Comparison of ENCODE assay signal across 24 mouse cellular contexts in genomic region chr8:95818211-95818610, GRCm38 (mm10). TPM values are rescaled to one million over a fixed set of nuclear protein-coding genes. Genes with fewer than 3 reads are reported as not detected.
DNase-seq lines count a peak whose midpoint lies in the region; ATAC-seq lines count a peak whose summit lies in the region.
"Had no signal": no experiment of that assay in that cellular context is flagged by ENCODE, and none has a peak within 500 bp of the region (broad histone marks: within the 10 kb centered on the region; RNA-seq: fewer than 3 reads in every experiment).

No protein-coding gene starts in this region.

- peaks cover 30% of the 10 kb centered on the region for H3K4me1 ChIP-seq in heart, embryonic 10.5 days
- peaks cover 19% of the 10 kb centered on the region for H3K4me1 ChIP-seq in heart, embryonic 16.5 days (ENCODE audit: control insufficient read depth, insufficient read depth, low read length)
- H3K4me1 ChIP-seq in limb, embryonic 10.5 days = peaks cover 6% of the 10 kb centered on the region; the same call in 1 of the 2 replicates
- H3K4me1 ChIP-seq: embryonic facial prominence, embryonic 15.5 days had no signal

- peak; percentile 70 for DNase-seq in testis, postnatal 14 days (ENCODE audit: low spot score)
- no peak for DNase-seq in testis, postnatal 10 days (ENCODE audit: low spot score)
- no peak for DNase-seq in heart, embryonic 10.5 days (ENCODE audit: low spot score)
- no peak for DNase-seq in limb, embryonic 10.5 days (ENCODE audit: low spot score)
- DNase-seq in embryo, embryonic 10.5 days (ENCODE audit: low spot score) = no peak
- DNase-seq in gastrocnemius, postnatal 4 days (ENCODE audit: low spot score in 2 of 2) = no peak
- DNase-seq: adrenal gland, postnatal 36 days; B cell, adult 2 months; cerebellum, adult 9-10 months; forebrain, postnatal 0 days; kidney, postnatal 25 days; liver, postnatal 0 days; lung, postnatal 10 days; thymus, adult 18-20 months; thymus, postnatal 4 days had no signal

- WGBS in heart, embryonic 10.5 days = 10% methylated on average over 1 of the region's 1 CpGs
- WGBS in heart, embryonic 16.5 days = 20% methylated on average over 1 of the region's 1 CpGs
- WGBS in limb, embryonic 10.5 days = 45% methylated on average over 1 of the region's 1 CpGs

- H3K4me2 ChIP-seq in heart, embryonic 16.5 days (ENCODE audit: low read depth, low read length) = peak overlapping the region; percentile 50
- H3K4me2 ChIP-seq: embryonic facial prominence, embryonic 15.5 days; limb, embryonic 12.5 days; liver, embryonic 11.5 days; midbrain, embryonic 13.5 days had no signal

- H3K9ac ChIP-seq in heart, embryonic 16.5 days (ENCODE audit: low read length) = peak overlapping the region; percentile 49
- H3K9ac ChIP-seq: embryonic facial prominence, embryonic 15.5 days; forebrain, postnatal 0 days; limb, embryonic 12.5 days; liver, postnatal 0 days; midbrain, embryonic 13.5 days had no signal

- peak overlapping the region; percentile 81 for H3K27ac ChIP-seq in heart, embryonic 10.5 days
- H3K27ac ChIP-seq in heart, embryonic 16.5 days (ENCODE audit: low read length) = peak overlapping the region; percentile 86
- no peak overlapping the region for H3K27ac ChIP-seq in limb, embryonic 10.5 days
- H3K27ac ChIP-seq: embryonic facial prominence, embryonic 15.5 days; hindbrain, postnatal 0 days; layer of hippocampus, adult 2 months; limb, embryonic 12.5 days; midbrain, embryonic 13.5 days had no signal

- H3K27me3 ChIP-seq in heart, embryonic 10.5 days (ENCODE audit: insufficient read depth, poor library complexity, severe bottlenecking) = no peaks in the 10 kb centered on the region
- no peaks in the 10 kb centered on the region for H3K27me3 ChIP-seq in heart, embryonic 16.5 days (ENCODE audit: control insufficient read depth, insufficient read depth, low read length)
- no peaks in the 10 kb centered on the region for H3K27me3 ChIP-seq in limb, embryonic 10.5 days (ENCODE audit: low read depth, poor library complexity, severe bottlenecking)
- H3K27me3 ChIP-seq: CH12.LX; embryonic facial prominence, embryonic 15.5 days; limb, embryonic 12.5 days; midbrain, embryonic 13.5 days had no signal

- no peaks in the 10 kb centered on the region for H3K9me3 ChIP-seq in heart, embryonic 10.5 days
- H3K9me3 ChIP-seq in heart, embryonic 16.5 days (replicated peaks; ENCODE audit: control insufficient read depth, low read length) = no peaks in the 10 kb centered on the region
- no peaks in the 10 kb centered on the region for H3K9me3 ChIP-seq in limb, embryonic 10.5 days (replicated peaks)
- H3K9me3 ChIP-seq: embryonic facial prominence, embryonic 15.5 days; limb, embryonic 12.5 days; midbrain, embryonic 13.5 days had no signal

- peak; percentile 89 for ATAC-seq in heart, embryonic 16.5 days (replicated peaks; ENCODE audit: extremely low read depth, insufficient read depth, low FRiP score)
- ATAC-seq: forebrain, postnatal 0 days; hindbrain, postnatal 0 days; intestine, postnatal 0 days; liver, postnatal 0 days; midbrain, embryonic 13.5 days had no signal

- H3K4me3 ChIP-seq in heart, embryonic 10.5 days = no peak overlapping the region
- H3K4me3 ChIP-seq in heart, embryonic 16.5 days (ENCODE audit: low read length) = no peak overlapping the region; the same call in 1 of the 2 replicates
- no peak overlapping the region for H3K4me3 ChIP-seq in limb, embryonic 10.5 days
- H3K4me3 ChIP-seq: embryonic facial prominence, embryonic 15.5 days; layer of hippocampus, adult 2 months; limb, embryonic 12.5 days; midbrain, embryonic 13.5 days had no signal

- H3K36me3 ChIP-seq in heart, embryonic 10.5 days = no peaks in the 10 kb centered on the region
- H3K36me3 ChIP-seq in heart, embryonic 16.5 days (ENCODE audit: control insufficient read depth, insufficient read depth) = no peaks in the 10 kb centered on the region
- no peaks in the 10 kb centered on the region for H3K36me3 ChIP-seq in limb, embryonic 10.5 days
- H3K36me3 ChIP-seq: embryonic facial prominence, embryonic 15.5 days; limb, embryonic 12.5 days; midbrain, embryonic 13.5 days had no signal

RNA-seq across cellular contexts. Expression of gene Sap18b, which starts 6.9 kb away (rescaled TPM):
- 321 and 398 TPM in 2 replicates for polyA plus RNA-seq in heart, embryonic 10.5 days (2016; fragmentation: Nextera tagmentation; extraction: Ambion mirVana)
- polyA plus RNA-seq in heart, embryonic 16.5 days (2015; fragmentation: Nextera tagmentation; extraction: Ambion mirVana) = 228 and 285 TPM in 2 replicates
- 387 and 427 TPM in 2 replicates for polyA plus RNA-seq in limb, embryonic 10.5 days (2016; fragmentation: Nextera tagmentation; extraction: Ambion mirVana)
- total RNA-seq in gastrocnemius, postnatal 4 days (2021) = 100 to 1,000 TPM; 110 to 115 TPM

RNA-seq across cellular contexts. Expression of gene Cnot1, which starts 10.9 kb away (rescaled TPM):
- 81.1 and 87.1 TPM in 2 replicates for polyA plus RNA-seq in heart, embryonic 10.5 days (2016; fragmentation: Nextera tagmentation; extraction: Ambion mirVana)
- polyA plus RNA-seq in heart, embryonic 16.5 days (2015; fragmentation: Nextera tagmentation; extraction: Ambion mirVana) = 49.2 and 51.2 TPM in 2 replicates
- 107 and 119 TPM in 2 replicates for polyA plus RNA-seq in limb, embryonic 10.5 days (2016; fragmentation: Nextera tagmentation; extraction: Ambion mirVana)
- total RNA-seq in gastrocnemius, postnatal 4 days (2021) = 100 to 1,000 TPM; 113 to 122 TPM

RNA-seq across cellular contexts. Expression of gene Slc38a7, which starts 35.1 kb away (rescaled TPM):
- polyA plus RNA-seq in heart, embryonic 10.5 days (2016; fragmentation: Nextera tagmentation; extraction: Ambion mirVana) = 13.5 and 14.3 TPM in 2 replicates
- 11.4 and 11.7 TPM in 2 replicates for polyA plus RNA-seq in heart, embryonic 16.5 days (2015; fragmentation: Nextera tagmentation; extraction: Ambion mirVana)
- 14.7 and 17.9 TPM in 2 replicates for polyA plus RNA-seq in limb, embryonic 10.5 days (2016; fragmentation: Nextera tagmentation; extraction: Ambion mirVana)
- 1 to 10 TPM; 9.5 to 10.0 TPM for total RNA-seq in gastrocnemius, postnatal 4 days (2021)
